Mouse (Mus musculus): ENCODE data around the gene Ripply1. TPM values are rescaled to one million over a fixed set of nuclear protein-coding genes. Genes with fewer than 3 reads are reported as not detected.

The Ripply1 gene
- polyA plus RNA-seq, 1 experiment from 2014 or later = 1.1 TPM

- Histone ChIP-seq H3K4me1 (peaks cover 6% of the 10 kb centered on the region), H3K27ac (replicated peaks) (no peak overlapping the region), H3K9me3 (replicated peaks) (no peaks in the 10 kb centered on the region), H3K27me3 (ENCODE audit: low read depth, poor library complexity, severe bottlenecking) (peaks cover 97% of the 10 kb centered on the region), H3K4me3 (no peak overlapping the region), H3K36me3 (no peaks in the 10 kb centered on the region)
- DNase-seq (ENCODE audit: low spot score) = no peak
- WGBS = 68% methylated on average over 2 of the region's 2 CpGs
These were observed 20.9 kb upstream of the Ripply1 start for GRCm38 (mm10) chrX:139803028-139803427.

- Histone ChIP-seq H3K4me3 (no peak within 1 kb of the TSS), H3K36me3 (no peaks in the 10 kb centered on the region), H3K27ac (replicated peaks) (no peak within 1 kb of the TSS), H3K4me1 (no peaks in the 10 kb centered on the region), H3K27me3 (ENCODE audit: low read depth, poor library complexity, severe bottlenecking) (peaks cover 97% of the 10 kb centered on the region), H3K9me3 (replicated peaks) (no peaks in the 10 kb centered on the region)
- DNase-seq (ENCODE audit: low spot score) = no peak
- WGBS = 68% methylated on average over 8 of the region's 8 CpGs
These were observed 18.3 kb upstream of the Ripply1 start, which contains the start of gene Cldn2 for GRCm38 (mm10) chrX:139800406-139800878. Gene Cldn2 (plus strand): TSS chrX:139800828.

- H3K27me3 ChIP-seq (ENCODE audit: low read depth, poor library complexity, severe bottlenecking) = peaks cover 97% of the 10 kb centered on the region
- 75% methylated on average over 3 of the region's 3 CpGs for WGBS
These were observed 17.8 kb upstream of the Ripply1 start for GRCm38 (mm10) chrX:139799953-139800352.

GRCm38 (mm10) chrX:139797875-139798274 lies 15.7 kb upstream of the Ripply1 start:
- Histone ChIP-seq H3K9me3 (replicated peaks) (no peaks in the 10 kb centered on the region), H3K4me1 (no peaks in the 10 kb centered on the region), H3K4me3 (no peak overlapping the region), H3K27me3 (ENCODE audit: low read depth, poor library complexity, severe bottlenecking) (peaks cover 85% of the 10 kb centered on the region), H3K27ac (replicated peaks) (no peak overlapping the region), H3K36me3 (no peaks in the 10 kb centered on the region)
- DNase-seq (ENCODE audit: low spot score) = no peak
- WGBS = 88% methylated on average over 9 of the region's 9 CpGs

More at GRCm38 (mm10) chrX:139799953-139800352, 17.8 kb upstream of the Ripply1 start:
- H3K4me1 ChIP-seq = no peaks in the 10 kb centered on the region
- H3K9me3 ChIP-seq (replicated peaks) = no peaks in the 10 kb centered on the region
- no peak overlapping the region for H3K27ac ChIP-seq (replicated peaks)
- no peak for DNase-seq (ENCODE audit: low spot score)
- no peak overlapping the region for H3K4me3 ChIP-seq
- H3K36me3 ChIP-seq = no peaks in the 10 kb centered on the region

GRCm38 (mm10) chrX:139796037-139796436 lies 13.9 kb upstream of the Ripply1 start:
- Histone ChIP-seq H3K9me3 (replicated peaks) (no peaks in the 10 kb centered on the region), H3K27ac (replicated peaks) (no peak overlapping the region), H3K4me3 (no peak overlapping the region), H3K27me3 (ENCODE audit: low read depth, poor library complexity, severe bottlenecking) (peaks cover 85% of the 10 kb centered on the region), H3K4me1 (no peaks in the 10 kb centered on the region), H3K36me3 (no peaks in the 10 kb centered on the region)
- DNase-seq (ENCODE audit: low spot score) = no peak
- 84% methylated on average over 6 of the region's 6 CpGs for WGBS

- no peaks in the 10 kb centered on the region for H3K9me3 ChIP-seq (replicated peaks)
- H3K27me3 ChIP-seq (ENCODE audit: low read depth, poor library complexity, severe bottlenecking) = peaks cover 86% of the 10 kb centered on the region
- no peak overlapping the region for H3K4me3 ChIP-seq
- H3K4me1 ChIP-seq = no peaks in the 10 kb centered on the region
- no peak overlapping the region for H3K27ac ChIP-seq (replicated peaks)
- WGBS = 91% methylated on average over 7 of the region's 7 CpGs
- DNase-seq (ENCODE audit: low spot score) = no peak
- no peaks in the 10 kb centered on the region for H3K36me3 ChIP-seq
These were observed 12.1 kb upstream of the Ripply1 start for GRCm38 (mm10) chrX:139794072-139794845.

- H3K27ac ChIP-seq (replicated peaks) = no peak overlapping the region
- no peak overlapping the region for H3K4me3 ChIP-seq
- peaks cover 33% of the 10 kb centered on the region for H3K4me1 ChIP-seq
- peaks cover 94% of the 10 kb centered on the region for H3K27me3 ChIP-seq (ENCODE audit: low read depth, poor library complexity, severe bottlenecking)
- H3K36me3 ChIP-seq = no peaks in the 10 kb centered on the region
- no peaks in the 10 kb centered on the region for H3K9me3 ChIP-seq (replicated peaks)
- 41% methylated on average over 1 of the region's 1 CpGs for WGBS
- no peak for DNase-seq (ENCODE audit: low spot score)
These were observed 3.6 kb upstream of the Ripply1 start for GRCm38 (mm10) chrX:139785764-139786163.

GRCm38 (mm10) chrX:139783045-139783422 lies 881 bp upstream of the Ripply1 start:
- H3K27me3 ChIP-seq (ENCODE audit: low read depth, poor library complexity, severe bottlenecking) = peaks cover 95% of the 10 kb centered on the region
- peaks cover 39% of the 10 kb centered on the region for H3K4me1 ChIP-seq
- no peaks in the 10 kb centered on the region for H3K36me3 ChIP-seq
- no peak for DNase-seq (ENCODE audit: low spot score)
- 28% methylated on average over 3 of the region's 3 CpGs for whole genome bisulfite sequencing
- H3K9me3 ChIP-seq (replicated peaks) = no peaks in the 10 kb centered on the region
- H3K27ac ChIP-seq (replicated peaks) = peak overlapping the region; percentile 71
- H3K4me3 ChIP-seq = no peak overlapping the region

GRCm38 (mm10) chrX:139781563-139781962 lies 590 bp downstream of the Ripply1 start:
- Histone ChIP-seq H3K4me1 (peaks cover 39% of the 10 kb centered on the region), H3K27me3 (ENCODE audit: low read depth, poor library complexity, severe bottlenecking) (peaks cover 97% of the 10 kb centered on the region), H3K4me3 (no peak overlapping the region), H3K27ac (replicated peaks) (peak overlapping the region; percentile 78), H3K9me3 (replicated peaks) (no peaks in the 10 kb centered on the region), H3K36me3 (no peaks in the 10 kb centered on the region)
- DNase-seq (ENCODE audit: low spot score) = no peak
- 70% methylated on average over 4 of the region's 4 CpGs for WGBS

- WGBS = 69% methylated on average over 3 of the region's 3 CpGs
- H3K9me3 ChIP-seq (replicated peaks) = no peaks in the 10 kb centered on the region
- H3K4me3 ChIP-seq = no peak overlapping the region
- no peak for DNase-seq (ENCODE audit: low spot score)
- no peak overlapping the region for H3K27ac ChIP-seq (replicated peaks)
- no peaks in the 10 kb centered on the region for H3K36me3 ChIP-seq
- H3K4me1 ChIP-seq = peaks cover 38% of the 10 kb centered on the region
- H3K27me3 ChIP-seq (ENCODE audit: low read depth, poor library complexity, severe bottlenecking) = peaks cover 97% of the 10 kb centered on the region
These were observed 1.2 kb downstream of the Ripply1 start for GRCm38 (mm10) chrX:139780988-139781387.

GRCm38 (mm10) chrX:139779401-139779800 lies 2.8 kb downstream of the Ripply1 start:
- H3K9me3 ChIP-seq (replicated peaks) = no peaks in the 10 kb centered on the region
- 86% methylated on average over 5 of the region's 5 CpGs for WGBS
- no peak for DNase-seq (ENCODE audit: low spot score)
- peaks cover 97% of the 10 kb centered on the region for H3K27me3 ChIP-seq (ENCODE audit: low read depth, poor library complexity, severe bottlenecking)
- H3K4me1 ChIP-seq = peaks cover 35% of the 10 kb centered on the region
- H3K27ac ChIP-seq (replicated peaks) = no peak overlapping the region
- H3K36me3 ChIP-seq = no peaks in the 10 kb centered on the region
- H3K4me3 ChIP-seq = no peak overlapping the region

- H3K27me3 ChIP-seq (ENCODE audit: low read depth, poor library complexity, severe bottlenecking) = peaks cover 93% of the 10 kb centered on the region
- no peak overlapping the region for H3K4me3 ChIP-seq
- DNase-seq (ENCODE audit: low spot score) = no peak
- peaks cover 35% of the 10 kb centered on the region for H3K4me1 ChIP-seq
- 76% methylated on average over 1 of the region's 1 CpGs for WGBS
- no peaks in the 10 kb centered on the region for H3K36me3 ChIP-seq
- no peaks in the 10 kb centered on the region for H3K9me3 ChIP-seq (replicated peaks)
- no peak overlapping the region for H3K27ac ChIP-seq (replicated peaks)
These were observed 3.3 kb downstream of the Ripply1 start for GRCm38 (mm10) chrX:139778886-139779285.

- Histone ChIP-seq H3K27me3 (ENCODE audit: low read depth, poor library complexity, severe bottlenecking) (peaks cover 86% of the 10 kb centered on the region), H3K36me3 (no peaks in the 10 kb centered on the region), H3K4me3 (no peak overlapping the region), H3K27ac (replicated peaks) (no peak overlapping the region), H3K4me1 (peaks cover 22% of the 10 kb centered on the region), H3K9me3 (replicated peaks) (no peaks in the 10 kb centered on the region)
- WGBS = 49% methylated on average over 4 of the region's 4 CpGs
- DNase-seq (ENCODE audit: low spot score) = no peak
These were observed 4.8 kb downstream of the Ripply1 start for GRCm38 (mm10) chrX:139777357-139777756.
